Mouse (Mus musculus): ENCODE data around the gene Dnase2a. TPM values are rescaled to one million over a fixed set of nuclear protein-coding genes. Genes with fewer than 3 reads are reported as not detected.

The Dnase2a gene
- 8.7 and 9.8 TPM in 2 replicates for polyA plus RNA-seq (2016; fragmentation: Nextera tagmentation; extraction: Ambion mirVana)

DNA sequence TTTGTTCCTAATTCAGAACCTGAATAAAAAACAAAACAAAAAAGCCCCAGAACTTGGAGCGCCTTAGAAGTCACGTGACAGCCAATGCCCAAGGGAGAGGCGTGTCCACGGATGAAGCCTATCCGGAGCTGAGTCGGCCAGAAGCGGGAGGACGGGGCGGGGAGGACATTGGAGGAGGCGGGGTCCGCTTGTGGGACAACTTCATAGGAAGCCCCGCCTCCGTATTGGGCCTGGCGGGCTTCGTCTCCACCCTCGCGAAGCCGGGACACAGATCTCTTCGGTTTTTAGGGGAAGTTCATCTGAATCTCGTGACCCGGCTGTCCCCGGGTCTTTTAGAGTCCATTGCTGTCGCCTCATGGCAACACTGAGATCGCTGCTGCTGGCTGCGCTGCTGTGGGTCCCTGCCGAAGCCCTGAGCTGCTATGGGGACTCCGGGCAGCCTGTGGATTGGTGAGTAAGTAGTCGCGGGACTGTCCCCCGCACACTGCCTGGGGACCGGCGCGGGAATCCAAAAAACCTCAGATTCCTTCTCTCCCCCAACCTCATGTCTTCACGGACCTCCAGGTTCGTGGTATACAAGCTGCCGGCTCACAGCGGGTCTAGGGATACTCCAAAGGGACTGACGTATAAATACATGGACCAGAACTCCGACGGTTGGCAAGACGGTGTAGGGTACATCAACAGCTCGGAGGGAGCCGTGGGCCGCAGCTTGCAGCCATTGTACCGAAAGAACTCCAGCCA lies at the start of gene Dnase2a:
Gene Dnase2a, plus strand, starts transcription at position 140 of the 741 bp plus-strand sequence.
- under 1% methylated on average over 45 of the region's 45 CpGs for WGBS
- peak within 1 kb of the TSS; percentile 50 for H3K4me3 ChIP-seq (replicated peaks)
- H3K9ac ChIP-seq: peak within 1 kb of the TSS; percentile 62
- peaks cover 26% of the 10 kb centered on the region for H3K4me1 ChIP-seq
- H3K9me3 ChIP-seq: no peaks in the 10 kb centered on the region
- ATAC-seq (ENCODE audit: low FRiP score): peak; percentile 89
- H3K4me2 ChIP-seq: peak within 1 kb of the TSS; percentile 78
- peaks cover 58% of the 10 kb centered on the region for H3K27me3 ChIP-seq
- H3K36me3 ChIP-seq (replicated peaks): peaks cover 29% of the 10 kb centered on the region
- 0 out of 2 replicates have a peak within 1 kb of the TSS, but pooled peaks have one; percentile 19 for H3K27ac ChIP-seq

DNA sequence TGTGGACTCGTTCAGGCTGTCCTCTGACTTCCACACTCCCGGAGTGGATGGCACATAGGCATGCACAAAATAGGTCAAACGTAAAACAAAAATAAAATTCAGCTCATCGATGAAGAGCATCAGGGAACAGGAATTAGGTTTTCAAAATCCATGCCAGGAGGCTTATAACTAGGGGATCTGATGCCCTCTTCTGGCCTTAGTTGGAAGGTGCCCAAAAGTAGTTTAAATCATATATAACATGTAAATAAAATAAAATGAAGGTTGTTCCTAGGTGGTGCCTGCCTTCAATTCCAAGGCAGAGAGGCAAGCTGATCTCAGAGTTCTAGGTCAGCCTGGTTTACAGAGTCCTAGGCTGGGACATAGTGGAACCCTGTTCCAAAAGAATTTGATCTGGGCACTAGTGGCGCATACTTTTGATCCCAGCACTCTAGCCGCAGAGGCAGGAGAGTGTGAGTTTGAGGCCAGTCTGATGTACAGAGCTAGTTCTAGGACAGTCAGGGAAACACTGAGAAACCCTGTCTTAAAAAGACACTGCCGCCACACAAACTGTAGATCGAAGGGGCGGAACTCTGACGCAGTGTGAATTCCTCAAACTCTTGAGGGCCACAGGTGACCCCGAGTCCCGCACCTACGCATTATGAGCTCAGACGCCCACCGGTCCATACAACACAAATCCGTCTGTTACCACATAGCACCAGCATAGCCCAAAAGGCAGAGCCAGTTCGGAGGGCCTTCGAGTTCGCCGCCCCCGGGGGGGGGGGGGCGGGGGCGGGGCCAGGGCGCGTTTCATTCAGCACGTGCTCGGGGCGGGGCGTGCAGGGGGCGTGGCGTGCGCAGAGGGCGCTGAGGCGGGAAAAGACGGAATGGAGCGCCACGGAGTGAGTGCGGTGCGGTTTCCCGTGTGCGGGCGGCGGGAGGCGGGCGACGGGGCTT lies 36.7 kb upstream of the Dnase2a start, which contains the start of gene Syce2:
Gene Syce2, plus strand, starts transcription at position 736 of the 933 bp plus-strand sequence.
- no peaks in the 10 kb centered on the region for H3K9me3 ChIP-seq
- H3K9ac ChIP-seq: peak within 1 kb of the TSS; percentile 57
- peaks cover 17% of the 10 kb centered on the region for H3K27me3 ChIP-seq
- peak within 1 kb of the TSS; percentile 82 for H3K4me2 ChIP-seq
- H3K27ac ChIP-seq: 0 out of 2 replicates have a peak within 1 kb of the TSS, but pooled peaks have one; percentile 25
- ATAC-seq (ENCODE audit: low FRiP score): peak; percentile 64
- WGBS: 17% methylated on average over 43 of the region's 46 CpGs
- H3K36me3 ChIP-seq (replicated peaks): peaks cover 39% of the 10 kb centered on the region
- H3K4me1 ChIP-seq: peaks cover 16% of the 10 kb centered on the region
- H3K4me3 ChIP-seq (replicated peaks): peak within 1 kb of the TSS; percentile 44

DNA sequence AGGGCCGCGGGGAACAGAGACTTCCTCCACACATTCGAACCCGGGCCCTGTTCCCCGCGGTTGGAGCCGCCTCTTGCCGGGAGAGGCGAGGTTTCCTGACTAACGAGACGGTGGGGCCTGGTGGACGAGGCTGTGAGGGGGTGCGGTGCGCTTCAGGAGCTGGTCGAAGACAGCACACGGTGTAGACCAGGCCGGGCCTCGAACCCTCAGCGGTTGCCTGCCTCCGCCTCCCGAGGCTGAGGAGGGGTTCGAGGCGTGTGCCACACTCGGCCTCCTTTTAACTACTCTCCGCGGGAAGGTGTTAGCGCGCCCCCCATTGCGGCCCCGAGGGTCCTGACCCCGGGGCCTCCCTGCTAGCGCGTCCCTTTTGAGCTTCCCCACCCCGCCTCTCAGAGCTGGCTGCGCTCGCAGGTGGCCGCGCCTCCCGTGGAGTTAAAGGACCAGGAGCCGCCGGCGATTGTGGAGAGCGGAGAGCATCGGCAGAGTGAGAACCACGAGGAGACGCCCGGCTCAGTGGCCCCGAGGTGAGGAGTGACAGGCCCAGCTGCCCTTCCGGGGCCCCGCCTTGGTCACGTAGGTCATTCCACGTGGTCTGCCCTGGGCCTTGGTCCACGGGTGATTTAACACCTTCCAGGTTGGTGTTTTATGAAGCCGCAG lies 35.9 kb upstream of the Dnase2a start:
- no peaks in the 10 kb centered on the region for H3K9me3 ChIP-seq
- peak overlapping the region; percentile 44 for H3K4me3 ChIP-seq (replicated peaks)
- peaks cover 31% of the 10 kb centered on the region for H3K36me3 ChIP-seq (replicated peaks)
- H3K4me1 ChIP-seq: peaks cover 17% of the 10 kb centered on the region
- peak overlapping the region; percentile 57 for H3K9ac ChIP-seq
- peak overlapping the region; percentile 82 for H3K4me2 ChIP-seq
- peak; percentile 72 for ATAC-seq (ENCODE audit: low FRiP score)
- no peak overlapping the region for H3K27ac ChIP-seq
- 3% methylated on average over 54 of the region's 54 CpGs for WGBS
- H3K27me3 ChIP-seq: peaks cover 17% of the 10 kb centered on the region

DNA sequence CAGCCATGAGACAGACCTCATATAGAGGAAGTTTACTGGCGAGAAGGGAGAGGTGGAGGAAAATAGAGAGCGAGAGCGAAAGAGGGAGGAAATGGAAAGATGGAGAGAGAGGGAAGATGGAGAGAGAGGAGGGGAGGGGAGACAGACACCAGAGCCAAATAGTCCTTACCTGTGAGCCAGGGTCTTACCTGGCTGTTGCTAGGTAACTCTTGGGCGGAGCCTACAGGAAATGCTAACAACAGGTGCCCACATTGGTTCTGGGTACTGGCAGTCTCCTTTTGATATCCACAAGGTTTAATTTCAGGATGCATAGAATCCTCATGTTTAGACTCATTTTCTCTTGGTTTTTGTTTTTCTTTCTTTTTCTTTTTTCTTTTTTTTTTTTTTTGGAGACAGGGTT lies 35.3 kb upstream of the Dnase2a start:
- H3K27ac ChIP-seq: no peak overlapping the region
- H3K36me3 ChIP-seq (replicated peaks): peaks cover 26% of the 10 kb centered on the region
- peak overlapping the region; percentile 82 for H3K4me2 ChIP-seq
- 0 out of 2 replicates have a peak overlapping the region, but pooled peaks have one; percentile 57 for H3K9ac ChIP-seq
- peaks cover 21% of the 10 kb centered on the region for H3K4me1 ChIP-seq
- H3K27me3 ChIP-seq: peaks cover 17% of the 10 kb centered on the region
- 69% methylated on average over 4 of the region's 4 CpGs for WGBS
- H3K9me3 ChIP-seq: no peaks in the 10 kb centered on the region
- ATAC-seq (ENCODE audit: low FRiP score): no peak
- H3K4me3 ChIP-seq (replicated peaks): peak overlapping the region; percentile 44

- peaks cover 12% of the 10 kb centered on the region for H3K36me3 ChIP-seq (replicated peaks)
- H3K27ac ChIP-seq: no peak overlapping the region
- peaks cover 21% of the 10 kb centered on the region for H3K4me1 ChIP-seq
- H3K4me3 ChIP-seq (replicated peaks): no peak overlapping the region
- H3K9ac ChIP-seq: no peak overlapping the region
- no peak for ATAC-seq (ENCODE audit: low FRiP score)
- peaks cover 17% of the 10 kb centered on the region for H3K27me3 ChIP-seq
- no peak overlapping the region for H3K4me2 ChIP-seq
- no peaks in the 10 kb centered on the region for H3K9me3 ChIP-seq
- WGBS: 86% methylated on average over 3 of the region's 3 CpGs
Observed at GRCm38 (mm10) chr8:84874339-84874738, 34.0 kb upstream of the Dnase2a start.

- 71% methylated on average over 3 of the region's 3 CpGs for WGBS
- H3K4me3 ChIP-seq (replicated peaks): no peak overlapping the region
- no peaks in the 10 kb centered on the region for H3K9me3 ChIP-seq
- H3K9ac ChIP-seq: no peak overlapping the region
- peaks cover 7% of the 10 kb centered on the region for H3K27me3 ChIP-seq
- no peaks in the 10 kb centered on the region; the same call in 1 of the 2 replicates for H3K36me3 ChIP-seq (replicated peaks)
- H3K4me2 ChIP-seq: no peak overlapping the region
- no peak for ATAC-seq (ENCODE audit: low FRiP score)
- H3K27ac ChIP-seq: 0 out of 2 replicates have a peak overlapping the region, but pooled peaks have one; percentile 31
- H3K4me1 ChIP-seq: peaks cover 11% of the 10 kb centered on the region
Observed at GRCm38 (mm10) chr8:84877297-84878035, 30.9 kb upstream of the Dnase2a start.

- H3K9ac ChIP-seq: no peak overlapping the region
- H3K36me3 ChIP-seq (replicated peaks): peaks cover 6% of the 10 kb centered on the region
- ATAC-seq (ENCODE audit: low FRiP score): no peak
- no peaks in the 10 kb centered on the region for H3K9me3 ChIP-seq
- no peak overlapping the region for H3K4me3 ChIP-seq (replicated peaks)
- no peak overlapping the region for H3K27ac ChIP-seq
- 85% methylated on average over 1 of the region's 1 CpGs for WGBS
- H3K4me1 ChIP-seq: peaks cover 5% of the 10 kb centered on the region; the same call in 1 of the 2 replicates
- H3K4me2 ChIP-seq: no peak overlapping the region
- no peaks in the 10 kb centered on the region for H3K27me3 ChIP-seq
Observed at GRCm38 (mm10) chr8:84878915-84879314, 29.4 kb upstream of the Dnase2a start.

DNA sequence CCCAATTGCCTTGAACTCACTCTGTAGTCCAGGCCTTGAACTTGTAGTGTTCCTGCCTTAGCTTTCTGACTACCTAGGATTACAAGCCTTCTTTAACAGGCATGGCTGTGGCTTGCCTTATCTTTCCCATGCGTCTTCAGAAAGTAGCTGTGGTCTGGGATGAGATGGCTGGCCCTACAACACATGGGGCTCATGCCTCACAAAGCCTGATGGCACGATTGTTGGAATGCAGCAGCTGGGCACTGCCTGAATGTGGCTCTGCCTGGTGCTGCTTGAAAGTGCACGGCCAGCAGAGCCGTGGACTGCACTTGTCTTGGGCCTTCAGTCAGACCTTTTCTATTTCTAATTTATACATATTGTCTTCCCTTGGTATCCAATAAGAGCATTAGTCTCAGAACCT lies 23.6 kb upstream of the Dnase2a start:
- no peak for ATAC-seq (ENCODE audit: low FRiP score)
- H3K36me3 ChIP-seq (replicated peaks): peaks cover 41% of the 10 kb centered on the region

GRCm38 (mm10) chr8:84888280-84888679 lies 20.1 kb upstream of the Dnase2a start:
- peaks cover 46% of the 10 kb centered on the region for H3K36me3 ChIP-seq (replicated peaks)
- no peaks in the 10 kb centered on the region for H3K27me3 ChIP-seq
- no peak overlapping the region for H3K4me2 ChIP-seq
- 92% methylated on average over 3 of the region's 3 CpGs for WGBS
- H3K27ac ChIP-seq: no peak overlapping the region
- no peak overlapping the region for H3K9ac ChIP-seq
- H3K4me3 ChIP-seq (replicated peaks): no peak overlapping the region
- no peak for ATAC-seq (ENCODE audit: low FRiP score)
- H3K4me1 ChIP-seq: peaks cover 12% of the 10 kb centered on the region
- no peaks in the 10 kb centered on the region for H3K9me3 ChIP-seq

More for the DNA sequence above, 23.6 kb upstream of the Dnase2a start:
- 87% methylated on average over 4 of the region's 4 CpGs for WGBS
- Histone ChIP-seq H3K27me3 (no peaks in the 10 kb centered on the region), H3K4me1 (no peaks in the 10 kb centered on the region), H3K4me2 (no peak overlapping the region), H3K9ac (no peak overlapping the region), H3K4me3 (replicated peaks) (no peak overlapping the region), H3K9me3 (no peaks in the 10 kb centered on the region), H3K27ac (no peak overlapping the region)

DNA sequence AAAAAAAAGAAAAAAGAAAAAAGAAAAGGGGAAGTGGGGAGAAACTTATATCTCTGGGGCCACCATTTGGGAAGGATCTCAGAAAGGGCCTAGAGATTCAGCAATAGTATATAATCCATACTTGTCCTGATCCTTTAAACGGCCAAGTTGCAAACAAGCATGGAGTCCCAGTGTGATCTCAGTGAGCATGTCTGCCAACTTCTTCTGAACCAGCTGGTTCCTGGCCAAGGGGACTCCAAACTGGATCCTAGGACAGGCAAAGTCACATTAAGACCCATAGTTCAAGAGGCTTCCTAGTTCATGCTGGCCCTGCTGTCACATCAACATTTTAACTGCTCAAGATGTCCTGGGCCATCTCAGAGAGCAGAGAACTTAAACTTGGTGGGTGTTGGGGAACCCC lies 19.2 kb upstream of the Dnase2a start:
- no peaks in the 10 kb centered on the region for H3K9me3 ChIP-seq
- H3K27me3 ChIP-seq: no peaks in the 10 kb centered on the region
- whole genome bisulfite sequencing: 91% methylated on average over 1 of the region's 1 CpGs
- no peak for ATAC-seq (ENCODE audit: low FRiP score)
- peaks cover 42% of the 10 kb centered on the region for H3K36me3 ChIP-seq (replicated peaks)
- H3K27ac ChIP-seq: no peak overlapping the region
- H3K4me2 ChIP-seq: no peak overlapping the region
- no peak overlapping the region for H3K9ac ChIP-seq
- H3K4me3 ChIP-seq (replicated peaks): no peak overlapping the region
- H3K4me1 ChIP-seq: peaks cover 16% of the 10 kb centered on the region

- ATAC-seq (ENCODE audit: low FRiP score): peak; percentile 54
- H3K27ac ChIP-seq: peak overlapping the region; percentile 54; the same call in 1 of the 2 replicates
Observed at GRCm38 (mm10) chr8:84892993-84893708, 15.2 kb upstream of the Dnase2a start.

More at GRCm38 (mm10) chr8:84892993-84893708, 15.2 kb upstream of the Dnase2a start:
- Histone ChIP-seq H3K9me3 (no peaks in the 10 kb centered on the region), H3K27me3 (no peaks in the 10 kb centered on the region), H3K4me3 (replicated peaks) (peak overlapping the region; percentile 68), H3K36me3 (replicated peaks) (peaks cover 15% of the 10 kb centered on the region), H3K9ac (peak overlapping the region; percentile 79), H3K4me2 (peak overlapping the region; percentile 90), H3K4me1 (peaks cover 19% of the 10 kb centered on the region)
- WGBS: 12% methylated on average over 31 of the region's 31 CpGs

Measured in forebrain, embryonic 12.5 days (tissue).